Mouse (Mus musculus): ENCODE measurements at regions not wholly inside any gene's neighbourhood (a gene's known extent, or its start where the extent isn't known, plus 50 kb on each side); places are given as distances from the start of the nearest gene placed in this dataset.

DNA sequence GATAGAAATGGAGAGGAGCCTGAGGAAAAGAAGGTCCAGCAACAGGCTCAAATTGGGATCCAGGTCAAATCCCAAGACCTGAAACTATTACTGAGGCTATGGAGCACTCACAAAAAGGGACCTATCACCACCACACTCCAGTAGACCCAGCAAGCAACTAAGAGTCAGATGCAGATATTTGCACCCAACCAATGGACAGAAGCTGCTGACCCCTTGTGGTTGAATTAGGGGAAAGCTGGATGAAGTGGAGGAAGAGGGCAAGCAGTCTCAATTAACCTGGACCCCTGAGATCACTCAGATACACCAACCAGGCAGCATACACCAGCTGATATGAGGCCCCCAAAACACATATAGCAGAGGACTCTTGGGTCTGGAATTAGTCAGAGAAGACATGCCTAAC lies 938.1 kb upstream of the Lrfn5 start:
- TF ChIP-seq EP300 (IDR thresholded peaks at IDR 0.05), result no peak
- TF ChIP-seq CTCF (IDR thresholded peaks at IDR 0.05), result peak; percentile 48
- H3K36me3 ChIP-seq (ENCODE audit: insufficient read depth, low read length), result no peaks in the 10 kb centered on the region
- H3K9me3 ChIP-seq (ENCODE audit: low read length), result no peaks in the 10 kb centered on the region
- H3K4me2 ChIP-seq (replicated peaks; ENCODE audit: low read depth, low read length), result no peak overlapping the region
- no peak overlapping the region for H3K9ac ChIP-seq (replicated peaks; ENCODE audit: low read depth)
- DNase-seq (ENCODE audit: low spot score) (no peak), ATAC-seq (no peak)
- no peaks in the 10 kb centered on the region for H3K4me1 ChIP-seq (ENCODE audit: insufficient read depth, low read depth, low read length)
- no peak overlapping the region for H3K27ac ChIP-seq (ENCODE audit: low read length)
- H3K4me3 ChIP-seq (ENCODE audit: low read depth, low read length), result no peak overlapping the region
- H3K27me3 ChIP-seq (replicated peaks; ENCODE audit: insufficient read depth, low read length), result no peaks in the 10 kb centered on the region

Measured in lung, postnatal 0 days (tissue).